Mouse (Mus musculus) CD4-positive, CD25-positive, alpha-beta regulatory T cell, adult 2 months (primary cell): ENCODE measurements around the gene Habp4.

Source experiments
- DNase-seq: peaks from one replicate; pipeline ENCODE4 v3.0.0-alpha.2; 2012; ENCODE audit warnings: low read depth, low spot score

Habp4 gene

GRCm38 (mm10) chr13:64235777-64236176, 74.2 kb downstream of the Habp4 start:
- DNase-seq: no peak
